Mouse (Mus musculus) forelimb bud, embryonic 11.5 days (tissue): ENCODE data around the gene Ppm1l.
A peak's percentile ranks its signal among the peaks of the same experiment; 100 is the strongest.

Experiments used
- DNase-seq: peaks from one replicate; pipeline ENCODE4 v3.0.0-alpha.2; 2012; ENCODE audit warnings: low read depth, low spot score

Ppm1l gene

GRCm38 (mm10) chr3:69433580-69433979 is 116.9 kb downstream of the Ppm1l start:
- DNase-seq, result peak; percentile 40

- DNase-seq, result no peak
Observed at GRCm38 (mm10) chr3:69438773-69439514, 122.3 kb downstream of the Ppm1l start.

- no peak for DNase-seq
Observed at GRCm38 (mm10) chr3:69440761-69441160, 124.1 kb downstream of the Ppm1l start.

- no peak for DNase-seq
Observed at GRCm38 (mm10) chr3:69446989-69447388, 130.3 kb downstream of the Ppm1l start.

- DNase-seq, result no peak
Observed at GRCm38 (mm10) chr3:69449041-69449440, 132.4 kb downstream of the Ppm1l start.

- no peak for DNase-seq
Observed at GRCm38 (mm10) chr3:69454330-69454729, 137.7 kb downstream of the Ppm1l start.

GRCm38 (mm10) chr3:69456071-69456470 is 139.4 kb downstream of the Ppm1l start:
- no peak for DNase-seq

- DNase-seq, result no peak
Observed at GRCm38 (mm10) chr3:69458756-69459155, 142.1 kb downstream of the Ppm1l start.

GRCm38 (mm10) chr3:69461956-69462355 is 145.3 kb downstream of the Ppm1l start:
- no peak for DNase-seq

- no peak for DNase-seq
Observed at GRCm38 (mm10) chr3:69465751-69466150, 149.1 kb downstream of the Ppm1l start.

GRCm38 (mm10) chr3:69468280-69469008 is 151.8 kb downstream of the Ppm1l start:
- peak; percentile 13 for DNase-seq

- no peak for DNase-seq
Observed at GRCm38 (mm10) chr3:69469463-69470141, 152.9 kb downstream of the Ppm1l start.

GRCm38 (mm10) chr3:69470142-69470796 is 153.6 kb downstream of the Ppm1l start:
- no peak for DNase-seq

- DNase-seq, result no peak
Observed at GRCm38 (mm10) chr3:69475850-69476450, 159.3 kb downstream of the Ppm1l start.

- no peak for DNase-seq
Observed at GRCm38 (mm10) chr3:69479937-69480336, 163.3 kb downstream of the Ppm1l start.

- DNase-seq, result peak; percentile 80
Observed at GRCm38 (mm10) chr3:69481835-69482234, 165.2 kb downstream of the Ppm1l start.

- no peak for DNase-seq
Observed at GRCm38 (mm10) chr3:69484006-69484574, 167.4 kb downstream of the Ppm1l start.

GRCm38 (mm10) chr3:69484582-69484981 is 167.9 kb downstream of the Ppm1l start:
- DNase-seq, result no peak

- DNase-seq, result no peak
Observed at GRCm38 (mm10) chr3:69485347-69485746, 168.7 kb downstream of the Ppm1l start.

GRCm38 (mm10) chr3:69485756-69486155 is 169.1 kb downstream of the Ppm1l start:
- no peak for DNase-seq

- no peak for DNase-seq
Observed at GRCm38 (mm10) chr3:69487471-69487870, 170.8 kb downstream of the Ppm1l start.
